Mouse (Mus musculus) megakaryocyte, embryonic 14.5 days (primary cell): ENCODE measurements around the gene Cd40lg.

Experiments used
- FLI1 ChIP-seq: IDR thresholded peaks from 2 replicates; pipeline ENCODE4 v1.6.1; 2012; ENCODE audit warnings: low read length, inconsistent platforms, mixed read lengths
- GATA1 ChIP-seq: IDR thresholded peaks from 3 replicates; pipeline ENCODE4 v1.6.1; 2012; ENCODE audit warnings: mixed read lengths, low read length, inconsistent platforms, borderline replicate concordance

- TF ChIP-seq GATA1, result no peak
- TF ChIP-seq FLI1, result no peak
Measured at GRCm38 (mm10) chrX:57253329-57254055, 41.5 kb downstream of the Cd40lg start.
